Mouse (Mus musculus) embryonic fibroblast, embryonic 13.5 days (primary cell): ENCODE data around the gene Zic5.

ENCODE experiments used
- CTCF ChIP-seq: IDR thresholded peaks from 2 replicates; pipeline ENCODE4 v1.5.1; 2011; ENCODE audit warnings: mild to moderate bottlenecking, control low read depth, low read length, moderate library complexity, borderline replicate concordance; ENCODE audit not compliant: insufficient read depth
- POLR2A ChIP-seq: IDR thresholded peaks from 2 replicates; pipeline ENCODE4 v1.6.1; 2011; ENCODE audit warnings: low read depth, mild to moderate bottlenecking, control low read depth, low read length, moderate library complexity

- TF ChIP-seq POLR2A (no peak), CTCF (no peak)
Observed at GRCm38 (mm10) chr14:122436850-122437249, 28.6 kb downstream of the Zic5 start.
